Mouse (Mus musculus) forebrain, embryonic 12.5 days (tissue): ENCODE data around the gene Lpcat3. TPM values are rescaled to one million over a fixed set of nuclear protein-coding genes. Genes with fewer than 3 reads are reported as not detected.
"Not testable (repeated sequence)": the region's sequence is repeated elsewhere in the genome, so short reads cannot be mapped to it uniquely, and the experiment has no call there.

Experiments
- ATAC-seq: fragments of 200-750 bp; cut with Nextera tagmentation; 2 replicates; pipeline ENCODE4 v1.8.0; 2017; ENCODE audit warnings: moderate TSS enrichment; ENCODE audit not compliant: low FRiP score
- H3K27ac ChIP-seq: fragments of 300-500 bp; sonication (generic); 2 replicates; pipeline ENCODE4 v1.5.1; 2016; ENCODE audit warnings: mild to moderate bottlenecking
- H3K27me3 ChIP-seq: fragments of 300-500 bp; sonication (generic); 2 replicates; pipeline ENCODE4 v1.6.1; 2016; ENCODE audit warnings: mild to moderate bottlenecking
- H3K36me3 ChIP-seq: fragments of 300-500 bp; sonication (generic); replicated peaks from 2 replicates; pipeline ENCODE4 v1.6.1; 2016; ENCODE audit warnings: mild to moderate bottlenecking
- H3K4me1 ChIP-seq: fragments of 300-500 bp; sonication (generic); 2 replicates; pipeline ENCODE4 v1.6.1; 2016
- H3K4me2 ChIP-seq: fragments of 300-500 bp; sonication (generic); 2 replicates; pipeline ENCODE4 v1.6.1; 2016; ENCODE audit warnings: mild to moderate bottlenecking, moderate library complexity
- H3K4me3 ChIP-seq: fragments of 300-500 bp; sonication (generic); replicated peaks from 2 replicates; pipeline ENCODE4 v1.5.1; 2016; ENCODE audit warnings: mild to moderate bottlenecking
- H3K9ac ChIP-seq: fragments of 300-500 bp; sonication (generic); 2 replicates; pipeline ENCODE4 v1.6.1; 2016; ENCODE audit warnings: mild to moderate bottlenecking
- H3K9me3 ChIP-seq: fragments of 300-500 bp; sonication (generic); 2 replicates; pipeline ENCODE4 v1.6.1; 2016
- WGBS: fragments of 180-500 bp; shearing (Covaris S2); methylation state at CpG from one replicate; pipeline ENCODE4 v1.1.7; 2016; 5-methylcytosine and 5-hydroxymethylcytosine counted together
- polyA plus RNA-seq: library from polyadenylated mRNA; unstranded; fragments of >200 nt; fragmentation: Nextera tagmentation; extraction: Ambion mirVana; gene quantifications from 2 replicates; pipeline ENCODE4 v1.2.1, GENCODE M21; 2016

Lpcat3 gene
- polyA plus RNA-seq, 1 experiment from 2014 or later = 35.0 TPM

- WGBS = 92% methylated on average over 14 of the region's 14 CpGs
- Histone ChIP-seq H3K9ac (no peak overlapping the region), H3K9me3 (no peaks in the 10 kb centered on the region), H3K4me2 (no peak overlapping the region), H3K4me1 (no peaks in the 10 kb centered on the region; the same call in 1 of the 2 replicates), H3K4me3 (no peak overlapping the region), H3K36me3 (no peaks in the 10 kb centered on the region), H3K27me3 (no peaks in the 10 kb centered on the region), H3K27ac (no peak overlapping the region)
- no peak for ATAC-seq
Observed at GRCm38 (mm10) chr6:124683591-124684417, 21.0 kb downstream of the Lpcat3 start.

- 87% methylated on average over 12 of the region's 12 CpGs for WGBS
- no peak for ATAC-seq
- no peak overlapping the region for H3K27ac ChIP-seq
Observed at GRCm38 (mm10) chr6:124685606-124686386, 23.0 kb downstream of the Lpcat3 start.

GRCm38 (mm10) chr6:124686644-124687043 lies 23.8 kb downstream of the Lpcat3 start:
- not testable (repeated sequence) for H3K27me3 ChIP-seq, H3K4me1 ChIP-seq, H3K9me3 ChIP-seq, H3K4me2 ChIP-seq, H3K9ac ChIP-seq, H3K36me3 ChIP-seq, H3K27ac ChIP-seq, ATAC-seq, H3K4me3 ChIP-seq
- WGBS = 83% methylated on average over 1 of the region's 1 CpGs

More at GRCm38 (mm10) chr6:124685606-124686386, 23.0 kb downstream of the Lpcat3 start:
- Histone ChIP-seq H3K9ac (no peak overlapping the region), H3K4me3 (no peak overlapping the region), H3K4me2 (no peak overlapping the region), H3K27me3 (no peaks in the 10 kb centered on the region), H3K4me1 (no peaks in the 10 kb centered on the region; the same call in 1 of the 2 replicates), H3K9me3 (no peaks in the 10 kb centered on the region), H3K36me3 (no peaks in the 10 kb centered on the region)

GRCm38 (mm10) chr6:124688151-124688758 lies 25.4 kb downstream of the Lpcat3 start:
- 89% methylated on average over 8 of the region's 8 CpGs for WGBS
- no peak overlapping the region for H3K4me2 ChIP-seq
- no peak for ATAC-seq

GRCm38 (mm10) chr6:124689011-124689410 lies 26.2 kb downstream of the Lpcat3 start:
- Histone ChIP-seq H3K9me3 (no peaks in the 10 kb centered on the region), H3K4me3 (no peak overlapping the region), H3K9ac (no peak overlapping the region), H3K36me3 (no peaks in the 10 kb centered on the region), H3K27ac (no peak overlapping the region), H3K4me1 (no peaks in the 10 kb centered on the region; the same call in 1 of the 2 replicates), H3K4me2 (no peak overlapping the region), H3K27me3 (no peaks in the 10 kb centered on the region)
- WGBS = 95% methylated on average over 3 of the region's 3 CpGs
- no peak for ATAC-seq

More at GRCm38 (mm10) chr6:124688151-124688758, 25.4 kb downstream of the Lpcat3 start:
- H3K4me1 ChIP-seq = no peaks in the 10 kb centered on the region; the same call in 1 of the 2 replicates
- no peak overlapping the region for H3K27ac ChIP-seq
- no peak overlapping the region for H3K4me3 ChIP-seq
- H3K9ac ChIP-seq = no peak overlapping the region
- no peaks in the 10 kb centered on the region for H3K36me3 ChIP-seq
- no peaks in the 10 kb centered on the region for H3K27me3 ChIP-seq
- H3K9me3 ChIP-seq = no peaks in the 10 kb centered on the region

GRCm38 (mm10) chr6:124690517-124690916 lies 27.7 kb downstream of the Lpcat3 start:
- Histone ChIP-seq H3K4me3 (no peak overlapping the region), H3K36me3 (no peaks in the 10 kb centered on the region), H3K4me2 (no peak overlapping the region), H3K4me1 (no peaks in the 10 kb centered on the region; the same call in 1 of the 2 replicates), H3K27me3 (no peaks in the 10 kb centered on the region), H3K9me3 (no peaks in the 10 kb centered on the region), H3K9ac (no peak overlapping the region), H3K27ac (no peak overlapping the region)
- WGBS = 96% methylated on average over 3 of the region's 3 CpGs
- no peak for ATAC-seq

- H3K4me1 ChIP-seq = 0 out of 2 replicates have a peak, but pooled peaks cover 4% of the 10 kb centered on the region
- no peaks in the 10 kb centered on the region for H3K27me3 ChIP-seq
- no peak for ATAC-seq
- no peak overlapping the region for H3K4me3 ChIP-seq
- H3K27ac ChIP-seq = no peak overlapping the region
- 82% methylated on average over 15 of the region's 15 CpGs for WGBS
- H3K9me3 ChIP-seq = no peaks in the 10 kb centered on the region
- H3K4me2 ChIP-seq = no peak overlapping the region
- H3K9ac ChIP-seq = no peak overlapping the region
- no peaks in the 10 kb centered on the region for H3K36me3 ChIP-seq
Observed at GRCm38 (mm10) chr6:124693243-124693981, 30.6 kb downstream of the Lpcat3 start.

GRCm38 (mm10) chr6:124694166-124694955 lies 31.5 kb downstream of the Lpcat3 start:
- Histone ChIP-seq H3K27ac (no peak overlapping the region), H3K9me3 (no peaks in the 10 kb centered on the region), H3K9ac (no peak overlapping the region), H3K27me3 (no peaks in the 10 kb centered on the region), H3K4me2 (no peak overlapping the region), H3K4me3 (no peak overlapping the region), H3K4me1 (0 out of 2 replicates have a peak, but pooled peaks cover 4% of the 10 kb centered on the region), H3K36me3 (peaks cover 6% of the 10 kb centered on the region)
- 86% methylated on average over 15 of the region's 15 CpGs for WGBS
- no peak; the same call in 1 of the 2 replicates for ATAC-seq

GRCm38 (mm10) chr6:124696441-124697150 lies 33.8 kb downstream of the Lpcat3 start:
- no peak for ATAC-seq
- no peak overlapping the region for H3K4me3 ChIP-seq
- no peaks in the 10 kb centered on the region for H3K27me3 ChIP-seq
- peaks cover 28% of the 10 kb centered on the region for H3K36me3 ChIP-seq
- 95% methylated on average over 7 of the region's 7 CpGs for WGBS
- H3K4me1 ChIP-seq = 0 out of 2 replicates have a peak, but pooled peaks cover 4% of the 10 kb centered on the region
- no peak overlapping the region for H3K9ac ChIP-seq
- no peaks in the 10 kb centered on the region for H3K9me3 ChIP-seq
- H3K27ac ChIP-seq = no peak overlapping the region
- H3K4me2 ChIP-seq = no peak overlapping the region

- 87% methylated on average over 6 of the region's 6 CpGs for WGBS
- Histone ChIP-seq H3K27ac (no peak overlapping the region), H3K27me3 (no peaks in the 10 kb centered on the region), H3K4me2 (no peak overlapping the region), H3K9ac (no peak overlapping the region), H3K36me3 (peaks cover 49% of the 10 kb centered on the region), H3K4me1 (0 out of 2 replicates have a peak, but pooled peaks cover 4% of the 10 kb centered on the region), H3K4me3 (no peak overlapping the region), H3K9me3 (no peaks in the 10 kb centered on the region)
- ATAC-seq = no peak
Observed at GRCm38 (mm10) chr6:124698751-124699150, 35.9 kb downstream of the Lpcat3 start.
